Mouse (Mus musculus): ENCODE results near the gene Arhgap24.
"Not testable (repeated sequence)": the region's sequence is repeated elsewhere in the genome, so short reads cannot be mapped to it uniquely, and the experiment has no call there.

Arhgap24 gene

DNA sequence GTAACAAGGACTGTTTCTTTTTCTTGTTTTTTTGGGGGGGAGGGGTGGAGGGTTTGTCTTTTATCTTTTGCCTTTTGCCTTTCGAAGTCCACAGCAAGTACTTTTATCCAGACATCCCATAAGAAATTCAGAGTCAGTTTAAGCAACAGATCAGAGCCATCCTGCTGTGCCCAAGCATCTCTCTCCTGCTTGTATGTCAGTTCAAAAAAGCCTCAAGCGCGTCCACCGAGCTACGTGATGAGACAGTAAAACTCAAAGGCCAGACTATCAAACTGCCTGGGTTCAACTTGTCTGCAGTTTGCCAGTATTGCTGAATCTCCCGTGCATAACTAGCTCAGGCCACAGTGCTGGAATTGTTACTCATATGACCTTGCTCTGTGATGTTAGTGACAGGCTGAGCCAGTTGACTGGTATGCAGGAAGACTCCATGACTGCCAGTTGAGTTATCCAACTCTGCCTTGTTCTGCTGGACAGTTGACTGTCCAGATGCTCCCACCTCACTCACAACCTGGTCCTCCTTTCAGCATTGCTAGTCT lies 418.6 kb downstream of the Arhgap24 start:
- no peak for DNase-seq

DNA sequence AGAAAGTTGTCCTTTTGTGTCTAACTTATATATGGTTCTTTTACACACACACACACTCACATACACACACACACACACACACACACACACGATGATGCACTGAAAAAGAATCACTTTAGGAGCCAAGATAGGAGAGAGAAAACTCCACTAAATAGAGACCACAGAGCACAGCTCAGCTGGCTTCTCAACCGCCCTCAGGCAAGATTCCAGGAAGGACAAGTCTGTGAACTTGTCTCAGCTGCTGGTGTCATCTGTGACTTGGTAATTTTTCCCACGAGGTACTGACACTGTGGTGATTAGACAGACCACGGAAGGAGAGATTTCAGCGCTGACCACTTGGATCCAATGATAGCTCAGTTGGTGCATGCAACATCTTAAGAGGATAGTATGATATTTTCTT lies 420.0 kb downstream of the Arhgap24 start:
- DNase-seq: peak; percentile 10

DNA sequence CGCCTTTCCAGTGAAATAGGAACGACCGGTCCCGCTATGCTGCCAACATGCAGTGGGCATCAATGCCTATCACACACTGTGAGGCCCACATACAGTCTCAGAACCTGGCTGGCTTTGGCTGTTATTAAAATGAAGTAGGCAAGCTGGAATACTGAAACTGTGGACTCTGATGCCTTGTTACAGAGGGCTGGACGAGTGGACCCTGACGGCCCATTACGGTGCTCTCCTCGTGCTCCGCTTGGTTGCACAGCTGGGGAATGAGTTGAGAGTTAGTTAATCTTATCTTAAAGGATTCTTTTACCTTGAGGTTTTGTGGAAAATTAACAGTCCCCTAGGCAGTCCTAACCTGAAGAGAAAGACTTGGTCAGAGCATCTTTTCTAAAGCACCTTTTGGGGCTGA lies 422.3 kb downstream of the Arhgap24 start:
- no peak for DNase-seq

DNA sequence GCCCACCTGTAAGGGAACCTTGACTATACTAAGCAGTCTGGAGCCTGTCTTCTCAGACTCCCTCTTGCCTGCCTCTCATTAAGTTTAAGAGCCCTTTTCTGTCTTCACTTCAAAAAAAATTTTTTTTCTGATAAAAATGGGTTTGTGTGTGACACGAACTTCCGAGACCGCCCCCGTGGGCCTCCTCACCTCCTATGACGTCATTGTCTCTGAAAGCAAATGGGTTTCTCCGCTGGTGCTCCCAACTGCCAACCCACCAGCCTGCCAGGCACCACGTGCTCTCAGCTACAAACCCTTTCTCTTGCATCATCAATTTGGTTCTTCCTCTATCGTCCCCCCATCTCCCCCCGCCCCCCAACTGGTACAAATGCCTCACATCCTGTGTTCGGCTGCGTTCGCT lies 422.9 kb downstream of the Arhgap24 start:
- DNase-seq: no peak

GRCm38 (mm10) chr5:102905441-102906211 lies 424.4 kb downstream of the Arhgap24 start:
- no peak for DNase-seq

DNA sequence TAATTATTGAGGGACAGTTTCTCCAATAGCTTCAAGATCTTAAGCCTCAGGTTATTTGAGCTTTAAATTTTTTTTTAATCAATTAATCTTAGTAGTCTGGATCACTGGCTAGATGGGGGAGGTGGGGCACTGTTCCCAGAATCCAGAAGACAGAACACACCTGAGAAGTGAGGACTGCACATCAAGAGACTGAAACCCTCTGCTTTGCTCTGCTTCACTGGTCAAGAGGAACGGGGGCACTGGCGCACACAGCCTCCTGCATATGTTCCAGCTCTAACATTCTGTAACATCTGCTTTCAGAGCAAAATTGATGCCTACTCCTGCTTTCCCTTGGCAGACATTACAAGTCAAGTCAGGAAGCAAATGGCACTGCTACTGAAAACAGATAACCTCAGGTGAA lies 439.0 kb downstream of the Arhgap24 start:
- DNase-seq: no peak

- no peak for DNase-seq
Observed at GRCm38 (mm10) chr5:102926786-102927185, 445.6 kb downstream of the Arhgap24 start.

DNA sequence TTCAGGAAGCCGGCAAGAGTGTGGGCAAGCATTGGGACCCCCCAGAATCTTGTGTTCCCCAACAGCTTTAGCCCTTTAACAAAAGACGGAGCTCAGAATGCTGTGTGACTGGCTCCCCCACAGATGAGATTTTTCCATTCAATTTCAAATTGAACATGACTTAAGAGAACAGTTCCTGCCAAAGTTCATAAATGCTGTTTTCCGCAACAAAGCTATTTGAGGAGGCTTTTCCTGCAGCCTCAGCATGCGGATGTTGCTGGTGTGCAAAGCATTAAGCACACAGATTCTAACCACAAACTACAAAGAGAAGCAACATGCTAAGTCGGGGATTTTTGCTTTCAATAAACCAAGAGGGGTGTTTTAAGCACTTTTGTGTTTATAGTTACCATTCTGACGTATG lies 449.0 kb downstream of the Arhgap24 start:
- DNase-seq: no peak

DNA sequence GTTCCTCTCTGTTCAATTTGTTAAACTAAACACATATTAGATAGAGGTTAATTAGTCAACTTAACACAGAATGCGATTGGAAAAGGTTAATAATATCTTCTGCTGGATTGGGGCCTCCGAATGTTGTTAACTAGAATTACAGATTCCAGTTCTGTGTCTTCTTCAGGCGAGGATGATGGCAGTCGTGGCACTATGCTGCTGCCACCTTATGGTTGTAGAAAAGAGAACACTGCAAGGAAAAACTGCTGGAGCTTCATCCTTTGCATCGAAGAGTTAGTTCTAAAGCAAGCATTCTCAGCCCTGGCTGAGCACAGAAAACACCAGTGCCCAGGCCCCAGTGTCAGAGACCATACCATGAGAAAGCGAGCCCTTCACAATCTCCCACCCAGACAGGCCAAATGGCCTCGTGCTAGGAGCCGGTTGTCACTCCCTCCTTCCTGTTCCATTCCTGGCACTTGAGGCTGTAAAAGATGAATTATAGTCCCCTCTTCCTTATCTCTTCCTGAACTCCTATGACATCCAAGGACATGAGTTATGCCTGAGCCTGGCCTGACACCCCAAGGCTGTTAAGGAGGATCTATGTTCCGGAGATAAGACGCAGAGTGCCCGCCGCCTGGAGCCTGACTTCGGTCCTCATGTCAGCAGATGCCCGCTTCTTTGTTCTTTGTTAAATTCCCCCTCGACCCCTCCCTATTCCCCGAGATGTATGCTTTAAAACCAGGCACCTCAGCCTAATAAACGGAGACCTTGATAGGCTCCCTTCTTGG lies 462.9 kb downstream of the Arhgap24 start:
- DNase-seq: not testable (repeated sequence)

DNA sequence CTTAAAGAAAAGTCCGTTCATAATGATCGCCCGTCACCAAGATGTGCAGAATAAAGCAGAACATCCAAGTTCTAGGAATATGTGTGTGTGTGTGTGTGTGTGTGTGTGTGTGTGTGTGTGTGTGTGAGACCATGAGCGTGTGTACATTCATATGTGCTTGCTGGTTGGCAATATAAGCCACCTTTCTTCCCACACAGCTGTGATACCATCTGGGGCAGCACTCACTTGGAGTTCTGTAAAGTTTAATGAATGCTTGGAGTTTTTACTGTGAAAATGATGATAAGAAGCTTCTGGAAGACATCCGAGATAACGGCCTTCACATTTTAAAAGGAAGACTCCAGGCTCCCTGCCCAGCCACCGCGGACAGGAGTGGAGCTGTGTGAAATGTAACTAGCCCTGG lies 465.4 kb downstream of the Arhgap24 start:
- no peak for DNase-seq

- DNase-seq: no peak
Observed at GRCm38 (mm10) chr5:102947061-102947711, 466.0 kb downstream of the Arhgap24 start.
